Mouse (Mus musculus) liver, embryonic 14.5 days (tissue): ENCODE data around the gene Pnpla2.

Source experiments
- CTCF ChIP-seq: IDR thresholded peaks from 2 replicates; pipeline ENCODE4 v1.5.1; 2016; ENCODE audit warnings: antibody characterized with exemption, low read depth, control low read depth
- EP300 ChIP-seq: IDR thresholded peaks from 2 replicates; pipeline ENCODE4 v1.6.1; 2016; ENCODE audit warnings: antibody characterized with exemption, low read depth

GRCm38 (mm10) chr7:141464603-141465201 lies 9.7 kb downstream of the Pnpla2 start:
- TF ChIP-seq CTCF (no peak), EP300 (no peak)
